Mouse (Mus musculus) forebrain, embryonic 12.5 days (tissue): Measurements from ENCODE around the gene Tas2r135. TPM values are rescaled to one million over a fixed set of nuclear protein-coding genes. Genes with fewer than 3 reads are reported as not detected.

ENCODE experiments used
- ATAC-seq: fragments of 200-750 bp; cut with Nextera tagmentation; 2 replicates; pipeline ENCODE4 v1.8.0; 2017; ENCODE audit warnings: moderate TSS enrichment; ENCODE audit not compliant: low FRiP score
- H3K27ac ChIP-seq: fragments of 300-500 bp; sonication (generic); 2 replicates; pipeline ENCODE4 v1.5.1; 2016; ENCODE audit warnings: mild to moderate bottlenecking
- H3K27me3 ChIP-seq: fragments of 300-500 bp; sonication (generic); 2 replicates; pipeline ENCODE4 v1.6.1; 2016; ENCODE audit warnings: mild to moderate bottlenecking
- H3K36me3 ChIP-seq: fragments of 300-500 bp; sonication (generic); replicated peaks from 2 replicates; pipeline ENCODE4 v1.6.1; 2016; ENCODE audit warnings: mild to moderate bottlenecking
- H3K4me1 ChIP-seq: fragments of 300-500 bp; sonication (generic); 2 replicates; pipeline ENCODE4 v1.6.1; 2016
- H3K4me2 ChIP-seq: fragments of 300-500 bp; sonication (generic); 2 replicates; pipeline ENCODE4 v1.6.1; 2016; ENCODE audit warnings: mild to moderate bottlenecking, moderate library complexity
- H3K4me3 ChIP-seq: fragments of 300-500 bp; sonication (generic); replicated peaks from 2 replicates; pipeline ENCODE4 v1.5.1; 2016; ENCODE audit warnings: mild to moderate bottlenecking
- H3K9ac ChIP-seq: fragments of 300-500 bp; sonication (generic); 2 replicates; pipeline ENCODE4 v1.6.1; 2016; ENCODE audit warnings: mild to moderate bottlenecking
- H3K9me3 ChIP-seq: fragments of 300-500 bp; sonication (generic); 2 replicates; pipeline ENCODE4 v1.6.1; 2016
- WGBS: fragments of 180-500 bp; shearing (Covaris S2); methylation state at CpG from one replicate; pipeline ENCODE4 v1.1.7; 2016; 5-methylcytosine and 5-hydroxymethylcytosine counted together
- polyA plus RNA-seq: library from polyadenylated mRNA; unstranded; fragments of >200 nt; fragmentation: Nextera tagmentation; extraction: Ambion mirVana; gene quantifications from 2 replicates; pipeline ENCODE4 v1.2.1, GENCODE M21; 2016

The Tas2r135 gene
- not detected in 2 replicates for polyA plus RNA-seq

GRCm38 (mm10) chr6:42405134-42405533 is at the start of gene Tas2r135:
Gene Tas2r135, plus strand, starts transcription at chr6:42405434.
- Histone ChIP-seq H3K4me2 (no peak within 1 kb of the TSS), H3K9me3 (no peaks in the 10 kb centered on the region), H3K4me1 (no peaks in the 10 kb centered on the region), H3K27ac (no peak within 1 kb of the TSS), H3K27me3 (no peaks in the 10 kb centered on the region), H3K9ac (no peak within 1 kb of the TSS), H3K4me3 (no peak within 1 kb of the TSS), H3K36me3 (no peaks in the 10 kb centered on the region)
- no peak for ATAC-seq
- WGBS, result 87% methylated on average over 2 of the region's 2 CpGs

DNA sequence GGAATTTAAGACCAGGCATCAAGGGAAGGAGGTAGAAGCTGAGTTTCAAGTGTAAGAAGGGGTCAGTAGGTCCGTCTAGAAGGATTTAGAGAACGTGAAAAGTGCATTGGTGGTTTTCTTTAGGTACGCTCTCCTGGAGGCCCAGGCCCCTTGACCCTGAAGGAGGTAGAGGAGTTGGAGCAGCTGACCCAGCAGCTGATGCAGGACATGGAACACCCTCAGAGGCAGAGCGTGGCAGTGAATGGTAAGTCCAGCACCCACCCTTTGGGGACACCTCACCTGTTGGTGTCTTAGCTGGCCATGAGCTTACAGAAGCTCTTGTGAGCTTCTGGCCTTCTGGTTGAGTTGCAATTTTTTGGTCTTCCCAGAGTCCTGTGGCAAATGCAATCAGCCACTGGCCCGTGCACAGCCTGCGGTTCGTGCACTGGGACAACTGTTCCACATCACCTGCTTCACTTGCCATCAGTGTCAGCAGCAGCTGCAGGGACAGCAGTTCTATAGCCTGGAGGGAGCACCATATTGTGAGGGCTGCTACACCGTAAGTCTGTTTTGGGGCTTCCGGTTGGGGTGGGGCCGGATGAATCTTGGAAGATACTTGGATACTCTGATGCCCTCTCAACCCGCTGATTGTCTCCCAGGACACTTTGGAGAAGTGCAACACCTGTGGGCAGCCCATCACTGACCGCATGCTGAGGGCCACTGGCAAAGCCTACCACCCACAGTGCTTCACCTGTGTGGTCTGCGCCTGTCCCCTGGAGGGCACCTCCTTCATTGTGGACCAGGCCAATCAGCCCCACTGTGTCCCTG is 49.2 kb upstream of the Tas2r135 start:
- Histone ChIP-seq H3K9ac (no peak overlapping the region), H3K9me3 (no peaks in the 10 kb centered on the region), H3K27me3 (no peaks in the 10 kb centered on the region), H3K27ac (no peak overlapping the region), H3K4me3 (no peak overlapping the region), H3K36me3 (peaks cover 68% of the 10 kb centered on the region), H3K4me1 (peaks cover 29% of the 10 kb centered on the region), H3K4me2 (no peak overlapping the region)
- no peak for ATAC-seq
- WGBS, result 93% methylated on average over 13 of the region's 13 CpGs

DNA sequence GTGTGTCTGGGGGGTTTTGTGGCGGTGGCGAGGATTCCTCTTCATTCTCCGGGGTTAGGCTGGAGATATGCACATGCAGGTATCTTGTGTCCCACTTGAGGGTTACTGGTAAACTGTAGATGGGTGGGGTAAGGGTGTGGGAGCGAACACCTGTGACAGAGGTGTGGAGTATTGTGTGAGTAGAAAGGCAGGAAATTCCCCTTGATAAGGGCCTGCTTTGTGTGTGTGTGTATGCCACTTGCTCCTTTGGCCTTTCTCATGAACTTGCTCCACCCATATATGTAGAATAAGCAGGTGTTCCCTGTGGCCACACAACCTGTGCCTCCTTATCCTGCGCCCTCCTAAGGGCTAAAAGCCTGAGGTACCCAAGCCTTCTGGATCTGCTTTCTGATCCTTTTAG is 48.3 kb upstream of the Tas2r135 start:
- Histone ChIP-seq H3K36me3 (peaks cover 63% of the 10 kb centered on the region), H3K4me1 (peaks cover 20% of the 10 kb centered on the region), H3K27me3 (no peaks in the 10 kb centered on the region), H3K9me3 (no peaks in the 10 kb centered on the region), H3K4me2 (no peak overlapping the region), H3K9ac (no peak overlapping the region), H3K27ac (no peak overlapping the region), H3K4me3 (no peak overlapping the region)
- ATAC-seq, result no peak
- 94% methylated on average over 5 of the region's 5 CpGs for WGBS

DNA sequence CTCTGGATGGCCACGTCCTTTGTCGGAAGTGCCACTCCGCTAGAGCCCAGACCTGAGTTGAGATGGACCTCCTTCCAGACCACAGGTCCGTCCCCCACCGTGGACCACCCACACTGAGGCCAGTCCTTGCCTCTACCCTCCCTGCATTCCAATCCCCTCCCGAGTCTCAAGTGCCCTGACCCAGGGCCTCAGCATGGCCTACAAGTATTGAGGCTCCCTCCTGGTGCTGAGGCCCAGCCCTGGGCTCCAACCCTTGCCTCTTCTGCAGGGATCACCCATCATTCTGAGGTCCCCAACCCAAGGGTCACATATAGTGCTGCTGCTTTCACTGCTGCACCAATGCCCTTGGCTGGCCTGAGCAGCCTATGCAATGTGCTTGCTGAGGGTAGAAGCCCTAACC is 47.3 kb upstream of the Tas2r135 start:
- no peak for ATAC-seq
- WGBS, result 80% methylated on average over 6 of the region's 6 CpGs
- Histone ChIP-seq H3K4me2 (no peak overlapping the region), H3K27ac (no peak overlapping the region), H3K27me3 (no peaks in the 10 kb centered on the region), H3K4me1 (peaks cover 18% of the 10 kb centered on the region), H3K36me3 (peaks cover 54% of the 10 kb centered on the region), H3K4me3 (no peak overlapping the region), H3K9me3 (no peaks in the 10 kb centered on the region), H3K9ac (no peak overlapping the region)

- no peaks in the 10 kb centered on the region for H3K9me3 ChIP-seq
- no peak overlapping the region for H3K4me2 ChIP-seq
- H3K36me3 ChIP-seq, result peaks cover 52% of the 10 kb centered on the region
- ATAC-seq, result no peak
- no peaks in the 10 kb centered on the region for H3K27me3 ChIP-seq
- H3K9ac ChIP-seq, result no peak overlapping the region
- WGBS, result 93% methylated on average over 12 of the region's 12 CpGs
- H3K4me1 ChIP-seq, result peaks cover 10% of the 10 kb centered on the region
- no peak overlapping the region for H3K27ac ChIP-seq
- H3K4me3 ChIP-seq, result no peak overlapping the region
Measured at GRCm38 (mm10) chr6:42358901-42359300, 46.3 kb upstream of the Tas2r135 start.

DNA sequence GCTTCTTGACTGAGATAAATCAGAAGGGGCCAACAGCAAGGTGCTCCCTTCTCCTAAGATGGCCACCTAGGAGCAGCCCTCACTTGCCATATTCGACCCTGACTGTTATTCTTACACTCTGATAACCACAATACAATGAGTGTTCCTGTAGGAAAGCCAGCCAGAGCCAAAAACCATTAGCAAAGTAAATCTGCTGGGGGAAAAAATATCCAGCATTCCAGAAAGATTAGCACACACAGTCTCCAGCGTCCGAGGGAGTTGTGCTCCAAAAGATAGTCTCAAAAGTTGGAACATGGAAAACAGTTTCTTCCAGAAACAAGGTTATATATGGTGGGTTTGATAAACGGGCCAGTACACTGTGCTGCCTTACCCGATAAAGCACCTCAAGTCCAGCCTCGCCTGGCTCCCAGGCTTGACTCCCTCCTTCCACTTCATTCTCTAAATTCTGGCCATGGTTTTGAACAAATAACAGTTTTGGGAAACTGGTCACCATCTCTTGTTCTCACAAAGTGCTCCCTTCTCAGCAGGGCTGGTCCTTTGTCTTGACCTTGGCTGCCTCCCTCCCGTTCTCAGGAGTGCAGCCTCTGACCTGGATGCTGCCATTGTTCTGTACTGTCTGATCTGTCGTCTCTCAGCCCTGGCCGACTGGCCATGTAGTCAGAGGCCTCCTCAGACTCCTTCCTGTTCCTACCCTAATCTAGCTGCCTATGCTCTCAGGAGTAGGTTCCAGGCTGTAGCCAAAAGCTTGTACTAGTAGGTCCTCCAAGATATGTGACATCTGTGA is 45.7 kb upstream of the Tas2r135 start:
- H3K9ac ChIP-seq, result no peak overlapping the region
- peaks cover 52% of the 10 kb centered on the region for H3K36me3 ChIP-seq
- H3K9me3 ChIP-seq, result no peaks in the 10 kb centered on the region
- no peaks in the 10 kb centered on the region for H3K27me3 ChIP-seq
- WGBS, result 81% methylated on average over 9 of the region's 9 CpGs
- no peak overlapping the region for H3K4me3 ChIP-seq
- no peak for ATAC-seq
- H3K27ac ChIP-seq, result no peak overlapping the region
- H3K4me1 ChIP-seq, result peaks cover 3% of the 10 kb centered on the region; the same call in 1 of the 2 replicates
- H3K4me2 ChIP-seq, result no peak overlapping the region

DNA sequence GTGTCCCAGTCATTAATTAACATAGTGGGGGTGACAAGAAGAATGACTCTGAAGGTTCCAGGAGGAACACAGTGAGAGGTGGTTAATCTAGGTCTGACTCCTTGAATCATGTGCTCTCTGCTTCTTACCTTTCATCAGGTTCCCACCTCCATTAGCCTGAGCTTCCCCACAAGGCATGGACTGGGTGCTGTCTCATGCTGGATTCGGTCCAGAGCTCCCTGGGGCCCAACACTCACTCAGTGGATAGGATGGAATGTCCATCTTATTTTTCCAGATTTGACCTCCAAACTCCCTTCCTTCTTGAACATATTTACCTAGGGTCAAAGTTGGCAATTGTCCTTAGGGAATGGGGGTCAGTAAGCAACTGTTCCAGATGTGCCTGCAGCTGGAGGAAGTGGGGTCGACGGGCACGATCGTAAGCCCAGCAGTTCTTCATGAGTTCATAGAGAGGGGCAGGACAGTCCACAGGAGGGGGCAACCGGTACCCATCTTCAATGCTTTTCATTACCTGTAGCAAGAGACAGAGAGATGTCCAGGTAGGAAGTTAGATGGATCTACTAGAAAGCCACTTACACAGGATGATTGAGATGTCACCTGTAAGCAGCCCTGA is 44.9 kb upstream of the Tas2r135 start:
- Histone ChIP-seq H3K4me1 (peaks cover 3% of the 10 kb centered on the region; the same call in 1 of the 2 replicates), H3K9ac (no peak overlapping the region), H3K9me3 (no peaks in the 10 kb centered on the region), H3K36me3 (peaks cover 48% of the 10 kb centered on the region), H3K4me2 (no peak overlapping the region), H3K27ac (no peak overlapping the region), H3K27me3 (no peaks in the 10 kb centered on the region), H3K4me3 (no peak overlapping the region)
- no peak for ATAC-seq
- 95% methylated on average over 6 of the region's 6 CpGs for WGBS

- Histone ChIP-seq H3K9me3 (no peaks in the 10 kb centered on the region), H3K4me1 (peaks cover 3% of the 10 kb centered on the region; the same call in 1 of the 2 replicates)
- whole genome bisulfite sequencing, result 95% methylated on average over 13 of the region's 13 CpGs
Measured at GRCm38 (mm10) chr6:42361041-42361895, 44.0 kb upstream of the Tas2r135 start.

GRCm38 (mm10) chr6:42362074-42362473 is 43.2 kb upstream of the Tas2r135 start:
- peaks cover 30% of the 10 kb centered on the region for H3K36me3 ChIP-seq
- no peak for ATAC-seq
- no peaks in the 10 kb centered on the region for H3K27me3 ChIP-seq
- no peak overlapping the region for H3K4me3 ChIP-seq
- H3K9me3 ChIP-seq, result no peaks in the 10 kb centered on the region
- no peak overlapping the region for H3K27ac ChIP-seq
- H3K4me2 ChIP-seq, result no peak overlapping the region
- WGBS, result 72% methylated on average over 1 of the region's 1 CpGs
- H3K9ac ChIP-seq, result no peak overlapping the region
- peaks cover 3% of the 10 kb centered on the region; the same call in 1 of the 2 replicates for H3K4me1 ChIP-seq

More at GRCm38 (mm10) chr6:42361041-42361895, 44.0 kb upstream of the Tas2r135 start:
- H3K9ac ChIP-seq, result no peak overlapping the region
- ATAC-seq, result no peak
- H3K4me3 ChIP-seq, result no peak overlapping the region
- no peak overlapping the region for H3K27ac ChIP-seq
- H3K4me2 ChIP-seq, result no peak overlapping the region
- H3K27me3 ChIP-seq, result no peaks in the 10 kb centered on the region
- peaks cover 38% of the 10 kb centered on the region for H3K36me3 ChIP-seq

DNA sequence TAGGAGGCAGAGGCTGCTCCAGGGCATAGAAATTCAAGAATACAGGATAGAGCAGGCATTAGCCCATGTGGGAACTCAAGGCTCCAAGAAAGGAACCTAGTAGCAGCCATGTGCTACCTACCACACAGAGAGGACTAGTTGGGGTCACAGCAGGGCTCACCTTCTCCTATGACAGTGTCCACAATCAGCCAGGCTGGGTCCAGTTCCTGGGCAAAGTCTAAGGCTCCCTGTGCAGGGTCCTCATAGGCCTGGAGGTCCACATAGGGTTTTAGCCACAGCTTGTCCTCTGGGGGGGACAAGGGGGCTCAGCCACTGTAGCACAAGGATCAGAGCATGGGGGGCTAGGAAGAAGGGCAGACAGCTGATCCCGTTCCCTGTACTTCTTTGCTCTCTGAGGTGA is 42.7 kb upstream of the Tas2r135 start:
- no peak overlapping the region for H3K4me3 ChIP-seq
- H3K4me1 ChIP-seq, result peaks cover 3% of the 10 kb centered on the region; the same call in 1 of the 2 replicates
- no peak overlapping the region for H3K4me2 ChIP-seq
- 65% methylated on average over 1 of the region's 1 CpGs for WGBS
- H3K27me3 ChIP-seq, result no peaks in the 10 kb centered on the region
- H3K9me3 ChIP-seq, result no peaks in the 10 kb centered on the region
- no peak overlapping the region for H3K27ac ChIP-seq
- H3K36me3 ChIP-seq, result peaks cover 26% of the 10 kb centered on the region
- no peak overlapping the region for H3K9ac ChIP-seq
- ATAC-seq, result no peak

- Histone ChIP-seq H3K9ac (no peak overlapping the region), H3K4me3 (no peak overlapping the region), H3K4me1 (peaks cover 3% of the 10 kb centered on the region; the same call in 1 of the 2 replicates), H3K9me3 (no peaks in the 10 kb centered on the region), H3K27ac (no peak overlapping the region), H3K4me2 (no peak overlapping the region), H3K27me3 (no peaks in the 10 kb centered on the region), H3K36me3 (peaks cover 21% of the 10 kb centered on the region)
- no peak; the same call in 1 of the 2 replicates for ATAC-seq
- WGBS, result 54% methylated on average over 3 of the region's 3 CpGs
Measured at GRCm38 (mm10) chr6:42362974-42363373, 42.3 kb upstream of the Tas2r135 start.
